Mouse (Mus musculus) cerebellum, adult 2 months (tissue): ENCODE measurements around the gene Bbip1.

ENCODE experiments used
- CTCF ChIP-seq: fragments of 200-500 bp; IDR thresholded peaks from 2 replicates; pipeline ENCODE4 v1.5.1; 2011; ENCODE audit warnings: low read depth, mild to moderate bottlenecking, control low read depth, low read length, moderate library complexity, borderline replicate concordance; ENCODE audit not compliant: insufficient read depth
- POLR2A ChIP-seq: fragments of 200-500 bp; IDR thresholded peaks from 2 replicates; pipeline ENCODE4 v1.6.1; 2011; ENCODE audit warnings: low read length, control low read depth, borderline replicate concordance; ENCODE audit not compliant: insufficient read depth

DNA sequence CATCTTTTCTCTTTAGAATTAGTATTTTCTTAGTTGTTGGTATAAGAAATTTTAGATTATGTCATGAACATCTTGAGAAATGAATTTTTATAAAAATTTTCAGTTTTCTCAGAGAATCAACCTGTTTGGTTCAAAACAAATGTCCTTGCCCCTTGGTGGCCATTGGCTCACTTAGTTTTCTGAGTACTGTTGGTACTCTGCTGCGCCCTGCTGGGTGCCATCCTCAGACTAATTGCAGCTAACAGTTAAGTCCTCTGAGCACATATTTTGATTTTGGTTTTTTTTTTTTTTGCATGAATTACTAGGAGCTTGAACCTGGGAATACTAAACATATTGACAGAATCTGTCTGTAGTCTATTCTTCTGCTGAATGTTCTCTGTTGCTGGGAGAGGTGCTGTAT is 38.9 kb upstream of the Bbip1 start:
- TF ChIP-seq CTCF (no peak), POLR2A (no peak)
